Mouse (Mus musculus): ENCODE results near the gene Nectin1. TPM values are rescaled to one million over a fixed set of nuclear protein-coding genes. Genes with fewer than 3 reads are reported as not detected.
A peak's percentile ranks its signal among the peaks of the same experiment; 100 is the strongest.

Gene Nectin1
- polyA plus RNA-seq, 1 experiment from 2014 or later, result 10.9 TPM

DNA sequence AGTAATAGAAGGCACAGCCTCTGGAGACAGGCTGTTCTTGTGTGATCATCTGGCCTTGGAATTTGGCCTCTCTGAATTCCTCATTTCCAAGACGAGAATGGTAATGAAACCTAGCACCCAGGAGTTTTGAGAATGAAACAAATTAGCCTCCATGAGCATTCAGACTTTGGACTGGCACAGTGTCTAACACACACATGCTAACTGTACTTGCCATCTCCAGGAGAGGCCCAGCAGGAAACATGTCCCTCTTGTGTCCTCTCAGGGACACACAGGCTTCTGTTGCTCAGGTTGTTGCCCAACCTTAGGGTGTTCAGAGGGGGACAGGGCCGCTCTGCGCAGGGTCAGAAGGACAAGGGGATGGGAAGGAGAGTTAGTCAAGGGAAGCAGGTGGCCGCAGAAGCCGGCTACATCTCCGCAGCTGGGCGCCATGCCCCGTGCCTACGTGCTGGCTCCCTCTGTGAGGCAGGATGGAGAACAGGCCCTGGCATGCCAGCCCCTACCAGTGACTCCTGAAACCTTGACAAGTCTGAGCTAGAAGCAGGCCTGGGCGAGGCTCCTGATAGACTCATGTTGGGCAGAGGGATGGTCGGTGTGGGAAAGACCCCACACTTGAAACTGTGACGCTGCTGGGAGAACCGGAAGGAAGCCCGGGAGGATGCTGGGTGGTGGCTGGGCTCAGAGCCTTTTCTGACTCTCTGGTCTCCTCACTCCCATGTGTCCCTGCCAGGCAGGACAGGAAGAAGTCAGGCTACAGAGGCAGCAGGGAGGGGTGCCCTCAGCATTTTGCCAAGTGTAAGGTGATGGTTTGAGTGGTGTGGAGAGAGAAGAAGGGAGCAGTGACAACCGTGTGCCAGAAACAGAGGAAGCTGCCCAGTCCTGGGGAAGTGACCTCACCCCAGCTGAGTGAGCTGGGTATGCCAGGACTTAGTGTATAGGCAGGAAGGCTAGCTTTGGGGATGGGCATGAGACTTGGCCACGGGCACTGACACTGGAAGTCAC lies 33.9 kb downstream of the Nectin1 start:
- 85% methylated on average over 16 of the region's 16 CpGs for WGBS
- H3K4me1 ChIP-seq (ENCODE audit: control insufficient read depth, insufficient read depth, low read length), result 0 out of 2 replicates have a peak, but pooled peaks cover 3% of the 10 kb centered on the region

DNA sequence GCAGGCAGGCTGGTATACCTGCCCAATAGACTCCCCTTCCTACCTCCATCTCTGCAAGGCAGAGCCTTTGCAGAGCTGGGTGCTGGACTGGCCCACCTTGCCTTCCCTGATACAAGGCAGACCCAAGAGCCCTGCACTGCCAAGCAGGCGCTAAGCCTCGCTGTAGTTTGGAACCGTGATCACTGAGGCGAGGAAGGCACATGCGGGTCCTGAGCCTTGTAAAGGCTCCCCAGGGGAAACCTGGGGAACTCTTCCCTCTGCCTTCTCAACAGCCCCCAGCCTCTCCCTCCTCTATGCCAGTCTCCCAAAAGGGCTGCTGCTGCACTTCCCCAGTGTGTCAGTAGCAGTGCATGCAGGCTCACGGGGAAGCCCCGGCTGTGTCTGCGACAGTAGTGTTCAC lies 37.1 kb downstream of the Nectin1 start:
- no peak for ATAC-seq (ENCODE audit: insufficient read depth, low FRiP score, low TSS enrichment)
- Histone ChIP-seq H3K36me3 (ENCODE audit: control insufficient read depth, insufficient read depth, low read length) (no peaks in the 10 kb centered on the region), H3K4me1 (ENCODE audit: control insufficient read depth, insufficient read depth, low read length) (peaks cover 11% of the 10 kb centered on the region), H3K4me3 (ENCODE audit: low read depth, low read length) (no peak overlapping the region), H3K9me3 (ENCODE audit: control insufficient read depth, low read length) (no peaks in the 10 kb centered on the region), H3K27ac (ENCODE audit: low read depth, low read length) (no peak overlapping the region), H3K4me2 (ENCODE audit: low read depth) (no peak overlapping the region), H3K27me3 (ENCODE audit: control insufficient read depth, insufficient read depth, low read length) (no peaks in the 10 kb centered on the region), H3K9ac (ENCODE audit: low read length) (no peak overlapping the region)
- DNase-seq (ENCODE audit: low spot score), result no peak
- 64% methylated on average over 8 of the region's 8 CpGs for WGBS

More for the DNA sequence above, 33.9 kb downstream of the Nectin1 start:
- Histone ChIP-seq H3K27me3 (ENCODE audit: control insufficient read depth, insufficient read depth, low read length) (no peaks in the 10 kb centered on the region), H3K27ac (ENCODE audit: low read depth, low read length) (no peak overlapping the region), H3K9ac (ENCODE audit: low read length) (no peak overlapping the region; the same call in 1 of the 2 replicates), H3K4me3 (ENCODE audit: low read depth, low read length) (no peak overlapping the region), H3K4me2 (ENCODE audit: low read depth) (no peak overlapping the region), H3K36me3 (ENCODE audit: control insufficient read depth, insufficient read depth, low read length) (no peaks in the 10 kb centered on the region), H3K9me3 (ENCODE audit: control insufficient read depth, low read length) (no peaks in the 10 kb centered on the region)
- no peak for ATAC-seq (ENCODE audit: insufficient read depth, low FRiP score, low TSS enrichment)
- no peak for DNase-seq (ENCODE audit: low spot score)

DNA sequence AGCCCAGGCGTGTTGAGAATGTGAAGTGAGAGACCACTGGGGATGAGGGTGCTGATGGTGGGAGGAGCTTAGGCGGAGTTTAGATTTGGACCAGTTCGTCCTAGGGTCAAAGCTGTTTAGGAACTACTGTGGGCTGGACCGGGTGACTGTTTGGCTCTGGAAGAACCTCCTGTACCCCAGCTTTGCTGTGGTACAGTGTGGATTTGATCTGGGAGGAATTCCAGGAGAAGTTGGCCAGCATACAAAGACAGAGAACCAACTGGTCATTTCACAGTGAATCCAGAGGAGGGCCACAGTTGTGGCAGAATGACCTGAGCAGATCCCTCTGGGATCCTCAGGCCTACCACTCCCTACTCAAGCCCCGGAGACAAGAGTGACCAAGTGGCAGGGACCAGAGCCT lies 38.6 kb downstream of the Nectin1 start:
- no peaks in the 10 kb centered on the region for H3K9me3 ChIP-seq (ENCODE audit: control insufficient read depth, low read length)
- no peaks in the 10 kb centered on the region for H3K27me3 ChIP-seq (ENCODE audit: control insufficient read depth, insufficient read depth, low read length)
- no peak overlapping the region for H3K27ac ChIP-seq (ENCODE audit: low read depth, low read length)
- peaks cover 11% of the 10 kb centered on the region for H3K4me1 ChIP-seq (ENCODE audit: control insufficient read depth, insufficient read depth, low read length)
- 67% methylated on average over 5 of the region's 5 CpGs for WGBS
- ATAC-seq (ENCODE audit: insufficient read depth, low FRiP score, low TSS enrichment), result no peak
- no peak for DNase-seq (ENCODE audit: low spot score)
- no peak overlapping the region for H3K4me2 ChIP-seq (ENCODE audit: low read depth)
- no peak overlapping the region for H3K4me3 ChIP-seq (ENCODE audit: low read depth, low read length)
- H3K36me3 ChIP-seq (ENCODE audit: control insufficient read depth, insufficient read depth, low read length), result no peaks in the 10 kb centered on the region
- no peak overlapping the region for H3K9ac ChIP-seq (ENCODE audit: low read length)

DNA sequence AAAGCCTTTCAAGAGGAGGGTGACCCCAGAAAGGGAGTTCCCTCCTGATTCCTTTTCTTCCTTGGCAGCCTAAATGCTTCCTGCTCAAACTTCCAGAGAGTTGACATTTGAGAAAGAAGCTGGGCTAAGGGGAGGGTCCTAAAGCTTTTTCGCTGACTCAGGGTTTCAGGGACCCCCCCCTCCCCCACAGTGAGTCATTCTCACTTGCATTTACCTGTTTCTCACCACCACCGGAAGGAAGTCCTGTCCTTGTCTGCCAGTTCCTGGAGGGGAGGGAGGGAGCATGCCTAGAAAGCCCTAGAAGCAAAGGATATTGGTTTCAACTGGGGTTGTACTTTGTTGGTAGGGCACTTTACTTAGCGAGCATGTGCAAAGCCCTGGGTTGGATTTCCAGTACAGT lies 40.2 kb downstream of the Nectin1 start:
- H3K9me3 ChIP-seq (ENCODE audit: control insufficient read depth, low read length), result no peaks in the 10 kb centered on the region
- H3K27me3 ChIP-seq (ENCODE audit: control insufficient read depth, insufficient read depth, low read length), result no peaks in the 10 kb centered on the region
- H3K36me3 ChIP-seq (ENCODE audit: control insufficient read depth, insufficient read depth, low read length), result no peaks in the 10 kb centered on the region
- ATAC-seq (ENCODE audit: insufficient read depth, low FRiP score, low TSS enrichment), result no peak
- no peak overlapping the region for H3K4me2 ChIP-seq (ENCODE audit: low read depth)
- H3K27ac ChIP-seq (ENCODE audit: low read depth, low read length), result no peak overlapping the region
- no peak overlapping the region for H3K9ac ChIP-seq (ENCODE audit: low read length)
- no peak overlapping the region for H3K4me3 ChIP-seq (ENCODE audit: low read depth, low read length)
- whole genome bisulfite sequencing, result 61% methylated on average over 3 of the region's 3 CpGs
- peaks cover 11% of the 10 kb centered on the region for H3K4me1 ChIP-seq (ENCODE audit: control insufficient read depth, insufficient read depth, low read length)
- DNase-seq (ENCODE audit: low spot score), result no peak

DNA sequence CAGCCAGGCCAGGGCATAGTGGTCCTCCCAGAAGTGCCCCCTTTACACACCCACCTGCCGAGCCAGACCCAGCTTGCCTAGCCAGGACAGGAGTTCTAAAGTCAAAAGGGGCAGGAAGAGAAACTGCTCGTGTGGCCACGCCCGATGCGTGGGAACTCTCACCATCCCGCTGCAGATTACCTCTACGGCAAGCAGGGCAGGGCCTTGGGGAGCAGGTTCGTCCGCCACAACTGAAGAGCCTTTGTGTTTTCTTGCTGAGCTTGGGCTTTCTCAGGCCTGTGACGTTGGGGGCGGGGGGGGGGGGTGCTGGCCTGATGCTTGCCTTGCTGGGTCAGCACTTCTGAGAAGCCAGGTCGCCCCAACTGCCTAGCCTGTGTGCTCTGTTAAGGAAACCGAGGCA lies 41.1 kb downstream of the Nectin1 start:
- Histone ChIP-seq H3K36me3 (ENCODE audit: control insufficient read depth, insufficient read depth, low read length) (no peaks in the 10 kb centered on the region), H3K4me2 (ENCODE audit: low read depth) (no peak overlapping the region), H3K27ac (ENCODE audit: low read depth, low read length) (no peak overlapping the region), H3K4me3 (ENCODE audit: low read depth, low read length) (no peak overlapping the region), H3K4me1 (ENCODE audit: control insufficient read depth, insufficient read depth, low read length) (peaks cover 11% of the 10 kb centered on the region), H3K9me3 (ENCODE audit: control insufficient read depth, low read length) (no peaks in the 10 kb centered on the region), H3K27me3 (ENCODE audit: control insufficient read depth, insufficient read depth, low read length) (no peaks in the 10 kb centered on the region), H3K9ac (ENCODE audit: low read length) (no peak overlapping the region)
- ATAC-seq (ENCODE audit: insufficient read depth, low FRiP score, low TSS enrichment), result no peak
- 70% methylated on average over 13 of the region's 13 CpGs for WGBS
- DNase-seq (ENCODE audit: low spot score), result no peak

DNA sequence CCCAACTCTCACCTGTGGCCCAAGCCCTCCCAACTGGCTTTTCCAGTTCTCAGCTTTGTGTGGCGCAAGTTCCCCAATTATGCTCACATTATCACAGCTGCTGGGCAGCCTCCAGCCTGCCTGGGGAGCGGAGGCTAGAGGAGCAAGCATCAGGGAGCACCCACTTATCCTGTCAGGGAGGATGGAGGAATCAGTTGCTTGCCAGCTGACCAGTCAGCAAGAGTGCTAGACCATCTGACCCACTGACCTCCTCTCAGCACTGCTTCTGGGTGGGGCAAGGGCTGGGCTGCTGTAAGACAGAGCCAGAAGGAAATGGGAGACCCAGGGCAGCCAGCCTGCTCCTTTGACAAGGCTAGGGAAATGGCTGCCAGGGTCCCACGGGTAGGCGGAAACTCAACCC lies 43.8 kb downstream of the Nectin1 start:
- Histone ChIP-seq H3K4me2 (ENCODE audit: low read depth) (no peak overlapping the region), H3K27me3 (ENCODE audit: control insufficient read depth, insufficient read depth, low read length) (no peaks in the 10 kb centered on the region), H3K27ac (ENCODE audit: low read depth, low read length) (0 out of 2 replicates have a peak overlapping the region, but pooled peaks have one; percentile 8), H3K9ac (ENCODE audit: low read length) (no peak overlapping the region), H3K9me3 (ENCODE audit: control insufficient read depth, low read length) (no peaks in the 10 kb centered on the region), H3K36me3 (ENCODE audit: control insufficient read depth, insufficient read depth, low read length) (peaks cover 2% of the 10 kb centered on the region; the same call in 1 of the 2 replicates), H3K4me3 (ENCODE audit: low read depth, low read length) (no peak overlapping the region), H3K4me1 (ENCODE audit: control insufficient read depth, insufficient read depth, low read length) (peaks cover 11% of the 10 kb centered on the region)
- WGBS, result 82% methylated on average over 4 of the region's 4 CpGs
- ATAC-seq (ENCODE audit: insufficient read depth, low FRiP score, low TSS enrichment), result no peak
- no peak for DNase-seq (ENCODE audit: low spot score)

DNA sequence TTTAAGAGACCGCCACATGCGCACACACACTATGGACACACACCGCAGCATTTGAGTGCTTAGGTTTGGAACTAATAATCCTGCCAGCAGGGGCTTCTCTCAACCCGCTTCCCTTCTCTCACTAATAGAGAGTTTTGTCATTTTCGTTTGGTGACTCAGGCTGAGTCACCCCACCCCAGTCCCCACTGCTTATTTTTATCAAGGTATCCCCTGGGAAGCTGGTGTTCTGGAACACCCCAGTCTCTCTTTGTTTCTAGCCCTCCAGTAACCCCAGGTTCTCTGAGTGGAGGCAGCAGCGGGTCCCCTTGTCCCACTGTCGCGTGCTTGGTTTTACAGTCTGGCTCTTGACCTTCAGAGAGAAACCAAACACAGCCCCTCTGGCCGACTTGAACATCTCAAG lies 48.9 kb downstream of the Nectin1 start:
- no peak overlapping the region for H3K27ac ChIP-seq (ENCODE audit: low read depth, low read length)
- peaks cover 4% of the 10 kb centered on the region; the same call in 1 of the 2 replicates for H3K36me3 ChIP-seq (ENCODE audit: control insufficient read depth, insufficient read depth, low read length)
- 91% methylated on average over 9 of the region's 9 CpGs for WGBS
- no peak overlapping the region for H3K4me2 ChIP-seq (ENCODE audit: low read depth)
- ATAC-seq (ENCODE audit: insufficient read depth, low FRiP score, low TSS enrichment) (no peak), DNase-seq (ENCODE audit: low spot score) (no peak)
- no peaks in the 10 kb centered on the region for H3K4me1 ChIP-seq (ENCODE audit: control insufficient read depth, insufficient read depth, low read length)
- H3K9ac ChIP-seq (ENCODE audit: low read length), result no peak overlapping the region
- no peaks in the 10 kb centered on the region for H3K27me3 ChIP-seq (ENCODE audit: control insufficient read depth, insufficient read depth, low read length)
- H3K4me3 ChIP-seq (ENCODE audit: low read depth, low read length), result no peak overlapping the region
- no peaks in the 10 kb centered on the region for H3K9me3 ChIP-seq (ENCODE audit: control insufficient read depth, low read length)

DNA sequence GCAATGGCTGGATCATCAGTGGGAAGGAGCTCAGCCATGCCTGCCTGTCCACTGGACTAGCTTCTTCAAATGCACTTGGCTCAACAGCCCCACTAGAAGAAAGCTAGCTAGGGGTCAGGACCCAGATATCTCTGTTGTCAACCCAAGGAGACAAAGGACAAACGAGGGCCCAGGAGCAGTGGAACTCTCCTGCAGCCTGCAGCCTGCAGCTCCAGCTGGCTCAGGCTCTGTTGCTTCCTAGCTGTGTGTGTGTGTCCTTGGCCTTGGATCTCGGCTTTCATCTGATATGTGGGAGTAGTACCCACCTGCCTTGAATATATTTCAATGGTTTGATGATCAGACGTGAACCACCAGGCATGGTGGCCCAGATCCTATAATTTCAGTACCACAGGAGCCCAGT lies 49.6 kb downstream of the Nectin1 start:
- Histone ChIP-seq H3K27ac (ENCODE audit: low read depth, low read length) (no peak overlapping the region), H3K9ac (ENCODE audit: low read length) (no peak overlapping the region), H3K27me3 (ENCODE audit: control insufficient read depth, insufficient read depth, low read length) (no peaks in the 10 kb centered on the region), H3K9me3 (ENCODE audit: control insufficient read depth, low read length) (no peaks in the 10 kb centered on the region), H3K4me3 (ENCODE audit: low read depth, low read length) (no peak overlapping the region), H3K36me3 (ENCODE audit: control insufficient read depth, insufficient read depth, low read length) (peaks cover 4% of the 10 kb centered on the region), H3K4me2 (ENCODE audit: low read depth) (no peak overlapping the region), H3K4me1 (ENCODE audit: control insufficient read depth, insufficient read depth, low read length) (no peaks in the 10 kb centered on the region)
- DNase-seq (ENCODE audit: low spot score) (no peak), ATAC-seq (ENCODE audit: insufficient read depth, low FRiP score, low TSS enrichment) (no peak)
- 88% methylated on average over 3 of the region's 3 CpGs for WGBS

DNA sequence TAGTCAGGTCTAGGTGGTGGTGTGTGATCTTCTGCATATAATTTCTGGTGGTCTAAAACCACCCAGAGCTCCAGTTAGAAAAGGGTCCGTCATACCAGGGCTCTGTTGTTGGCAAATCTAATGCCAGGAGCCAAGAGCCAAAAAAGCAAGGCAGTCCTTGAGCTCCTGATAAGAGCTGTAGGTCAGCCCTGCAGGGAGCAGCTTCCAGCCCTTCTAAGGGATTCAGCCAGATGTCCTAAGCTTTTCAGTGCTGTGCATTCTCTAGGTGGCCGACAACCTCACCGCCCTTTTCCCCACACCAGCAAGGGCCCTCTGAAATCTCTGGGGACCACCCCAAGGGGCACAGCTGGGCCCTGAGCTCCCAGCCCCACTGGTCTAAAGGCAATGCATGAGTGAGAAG lies 52.2 kb downstream of the Nectin1 start:
- peaks cover 4% of the 10 kb centered on the region for H3K36me3 ChIP-seq (ENCODE audit: control insufficient read depth, insufficient read depth, low read length)
- no peak overlapping the region for H3K27ac ChIP-seq (ENCODE audit: low read depth, low read length)
- H3K9me3 ChIP-seq (ENCODE audit: control insufficient read depth, low read length), result no peaks in the 10 kb centered on the region
- H3K27me3 ChIP-seq (ENCODE audit: control insufficient read depth, insufficient read depth, low read length), result no peaks in the 10 kb centered on the region
- no peak overlapping the region for H3K4me2 ChIP-seq (ENCODE audit: low read depth)
- H3K9ac ChIP-seq (ENCODE audit: low read length), result no peak overlapping the region
- 86% methylated on average over 3 of the region's 3 CpGs for WGBS
- no peaks in the 10 kb centered on the region for H3K4me1 ChIP-seq (ENCODE audit: control insufficient read depth, insufficient read depth, low read length)
- no peak overlapping the region for H3K4me3 ChIP-seq (ENCODE audit: low read depth, low read length)
- ATAC-seq (ENCODE audit: insufficient read depth, low FRiP score, low TSS enrichment) (no peak), DNase-seq (ENCODE audit: low spot score) (no peak)
